Mouse (Mus musculus): ENCODE data around the gene Rpl3.

DNA sequence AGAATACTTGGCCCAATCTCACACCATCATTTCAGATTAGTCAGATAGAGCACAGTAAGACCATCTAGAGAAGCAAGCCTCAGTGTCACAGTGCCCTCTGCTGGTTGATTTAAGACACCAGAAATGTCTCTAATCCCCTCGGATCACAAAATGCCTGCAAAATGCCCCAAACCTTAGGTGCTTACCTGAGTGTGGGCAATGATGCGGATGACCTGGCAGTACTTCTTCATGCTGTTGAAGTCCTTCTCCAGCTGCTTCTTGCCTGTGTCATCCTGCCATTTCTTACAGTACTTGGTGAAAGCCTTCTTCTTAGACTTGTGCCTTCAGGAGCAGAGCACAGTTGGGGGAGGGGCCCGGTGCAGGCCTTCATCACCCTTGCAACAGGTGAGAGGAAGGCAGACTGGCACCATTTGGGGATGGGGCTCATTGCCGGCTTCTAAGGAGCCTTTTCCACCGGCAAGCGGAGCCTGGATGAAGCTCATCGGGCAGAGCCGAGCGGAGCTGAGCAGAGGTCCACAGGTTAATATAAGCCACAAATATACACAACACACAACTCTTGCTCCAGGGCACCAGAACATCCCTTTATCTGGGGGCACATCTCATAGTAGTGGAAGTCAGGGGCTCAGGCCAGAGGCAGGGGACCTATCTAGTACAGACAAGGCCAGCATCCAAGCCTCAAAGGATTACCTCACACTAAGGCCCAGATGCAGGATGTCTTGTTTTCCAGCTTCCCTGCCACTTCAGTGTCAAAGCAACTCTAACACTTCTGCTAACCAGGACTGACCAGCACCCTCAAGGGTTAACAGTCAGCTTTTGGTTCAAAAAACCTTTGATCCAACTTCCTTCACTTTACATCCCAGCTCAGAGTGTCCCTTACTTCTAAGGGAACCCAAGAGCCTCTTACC, 10.7 kb downstream of the Rpl3 start:
- TF ChIP-seq GATA1 (IDR thresholded peaks at IDR 0.05; ENCODE audit: borderline replicate concordance, low read length) (no peak), FLI1 (IDR thresholded peaks at IDR 0.05; ENCODE audit: low read length) (no peak)

Measured in megakaryocyte, embryonic 14.5 days (primary cell).